Mouse (Mus musculus) embryonic facial prominence, embryonic 15.5 days (tissue): Measurements from ENCODE around the gene Smpd3. TPM values are rescaled to one million over a fixed set of nuclear protein-coding genes. Genes with fewer than 3 reads are reported as not detected.

Experiments
- ATAC-seq: fragments of 200-750 bp; cut with Nextera tagmentation; 2 replicates; pipeline ENCODE4 v1.8.0; 2017; ENCODE audit warnings: low read depth, moderate TSS enrichment; ENCODE audit not compliant: insufficient number of reproducible peaks, low FRiP score, low TSS enrichment
- H3K27ac ChIP-seq: fragments of 300-500 bp; sonication (generic); replicated peaks from 2 replicates; pipeline ENCODE4 v1.5.1; 2015; ENCODE audit warnings: mild to moderate bottlenecking, inconsistent platforms
- H3K27me3 ChIP-seq: fragments of 300-500 bp; sonication (generic); 2 replicates; pipeline ENCODE4 v1.6.1; 2015; ENCODE audit warnings: inconsistent platforms
- H3K36me3 ChIP-seq: fragments of 300-500 bp; sonication (generic); 2 replicates; pipeline ENCODE4 v1.6.1; 2015; ENCODE audit warnings: mild to moderate bottlenecking, inconsistent platforms
- H3K4me1 ChIP-seq: fragments of 300-500 bp; sonication (generic); 2 replicates; pipeline ENCODE4 v1.6.1; 2015; ENCODE audit warnings: inconsistent platforms
- H3K4me2 ChIP-seq: fragments of 300-500 bp; sonication (generic); replicated peaks from 2 replicates; pipeline ENCODE4 v1.6.1; 2015; ENCODE audit warnings: mild to moderate bottlenecking, inconsistent platforms
- H3K4me3 ChIP-seq: fragments of 300-500 bp; sonication (generic); replicated peaks from 2 replicates; pipeline ENCODE4 v1.5.1; 2015; ENCODE audit warnings: mild to moderate bottlenecking, inconsistent platforms
- H3K9ac ChIP-seq: fragments of 300-500 bp; sonication (generic); 2 replicates; pipeline ENCODE4 v1.6.1; 2015; ENCODE audit warnings: inconsistent platforms
- H3K9me3 ChIP-seq: fragments of 300-500 bp; sonication (generic); replicated peaks from 2 replicates; pipeline ENCODE4 v1.6.1; 2016; ENCODE audit warnings: inconsistent platforms
- WGBS: fragments of 180-500 bp; shearing (Covaris S2); methylation state at CpG from one replicate; pipeline ENCODE4 v1.1.7; 2015; 5-methylcytosine and 5-hydroxymethylcytosine counted together
- polyA plus RNA-seq: library from polyadenylated mRNA; unstranded; fragments of >200 nt; fragmentation: Nextera tagmentation; extraction: Ambion mirVana; gene quantifications from 2 replicates; pipeline ENCODE4 v1.2.1, GENCODE M21; 2015

Gene Smpd3
- polyA plus RNA-seq, result 29.6 and 32.6 TPM in 2 replicates

DNA sequence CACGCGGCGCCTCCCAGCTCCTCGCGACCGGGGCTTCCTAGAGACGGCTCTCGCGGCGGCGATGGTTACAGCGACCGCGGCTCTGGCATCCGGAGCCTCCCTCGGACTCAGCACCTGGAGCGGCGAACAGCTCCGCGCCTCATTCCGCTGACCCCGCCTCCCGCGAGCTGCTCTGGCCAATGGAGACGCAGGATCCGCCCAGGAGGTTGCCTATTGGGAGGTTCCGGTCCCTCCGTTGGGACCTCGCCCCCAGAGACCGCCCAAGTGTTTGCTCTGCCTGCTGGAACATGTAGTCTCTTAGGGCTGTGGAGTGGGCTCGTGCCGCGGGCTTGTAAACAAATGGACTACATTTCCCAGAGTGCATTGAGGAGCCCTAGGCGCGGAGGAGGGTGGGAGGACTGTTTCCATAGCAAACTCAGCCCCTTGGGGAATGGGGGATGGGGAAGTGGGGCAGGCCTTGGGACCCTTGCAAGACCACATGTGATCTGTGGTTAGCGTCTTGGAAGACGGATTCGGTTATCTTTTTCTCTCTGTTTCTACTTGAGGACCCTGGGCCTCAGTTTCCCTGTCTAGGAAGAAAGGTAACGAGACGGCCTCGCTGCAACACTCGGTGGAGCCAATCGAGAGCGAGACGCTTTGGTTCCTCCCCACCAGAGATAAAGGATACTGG is at the start of gene Smpd3:
Smpd3 (minus strand) TSS at position 137 of the 670 bp plus-strand sequence.
- peak within 1 kb of the TSS; percentile 18 for H3K9ac ChIP-seq

GRCm38 (mm10) chr8:106381026-106381425 is 43.2 kb upstream of the Smpd3 start:
- Histone ChIP-seq H3K27me3 (no peaks in the 10 kb centered on the region), H3K4me3 (no peak overlapping the region), H3K27ac (no peak overlapping the region), H3K9me3 (no peaks in the 10 kb centered on the region), H3K9ac (no peak overlapping the region), H3K36me3 (no peaks in the 10 kb centered on the region), H3K4me2 (no peak overlapping the region), H3K4me1 (peaks cover 6% of the 10 kb centered on the region; the same call in 1 of the 2 replicates)
- no peak for ATAC-seq
- WGBS, result 80% methylated on average over 6 of the region's 6 CpGs

More for the DNA sequence above, at the start of gene Smpd3:
- Histone ChIP-seq H3K36me3 (no peaks in the 10 kb centered on the region), H3K9me3 (no peaks in the 10 kb centered on the region), H3K4me3 (peak within 1 kb of the TSS; percentile 54), H3K4me2 (peak within 1 kb of the TSS; percentile 68), H3K4me1 (peaks cover 20% of the 10 kb centered on the region), H3K27ac (0 out of 2 replicates have a peak within 1 kb of the TSS, but pooled peaks have one; percentile 44), H3K27me3 (peaks cover 30% of the 10 kb centered on the region)
- under 1% methylated on average over 45 of the region's 45 CpGs for WGBS
- ATAC-seq, result peak; percentile 100

- Histone ChIP-seq H3K36me3 (no peaks in the 10 kb centered on the region), H3K4me1 (peaks cover 6% of the 10 kb centered on the region; the same call in 1 of the 2 replicates), H3K9ac (no peak overlapping the region), H3K4me3 (no peak overlapping the region), H3K27ac (no peak overlapping the region), H3K4me2 (no peak overlapping the region), H3K27me3 (no peaks in the 10 kb centered on the region), H3K9me3 (no peaks in the 10 kb centered on the region)
- no peak for ATAC-seq
- 88% methylated on average over 5 of the region's 5 CpGs for WGBS
Measured at GRCm38 (mm10) chr8:106379357-106379756, 41.6 kb upstream of the Smpd3 start.

DNA sequence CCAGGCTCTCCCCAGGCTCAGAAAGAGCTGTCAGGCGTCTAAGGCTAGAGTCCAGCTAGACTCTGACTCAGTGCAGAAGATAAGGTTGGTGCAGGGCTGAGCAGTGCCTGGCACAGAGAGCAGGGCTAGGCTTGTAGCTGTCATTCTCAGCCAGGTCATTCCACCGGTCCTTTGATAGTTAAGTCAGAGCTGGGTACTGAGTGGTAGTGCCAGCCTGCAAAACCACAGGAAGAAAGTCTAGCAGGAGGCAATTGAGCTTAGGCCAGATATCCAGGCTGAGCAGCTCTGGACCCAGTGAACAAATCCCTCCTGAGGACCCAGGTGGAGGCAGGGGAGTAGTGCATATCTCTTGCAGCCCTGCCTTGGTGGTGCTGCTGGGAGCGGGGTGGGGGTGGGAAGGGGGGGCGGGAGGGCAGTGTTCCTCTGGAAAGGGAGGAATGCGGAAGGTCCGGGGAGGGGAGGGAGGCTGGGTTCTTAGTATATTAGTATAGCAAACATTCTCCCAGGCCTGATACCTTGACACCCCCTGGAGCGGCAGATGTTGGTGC is 40.8 kb upstream of the Smpd3 start:
- Histone ChIP-seq H3K9me3 (no peaks in the 10 kb centered on the region), H3K4me2 (no peak overlapping the region), H3K4me1 (peaks cover 6% of the 10 kb centered on the region; the same call in 1 of the 2 replicates), H3K4me3 (no peak overlapping the region), H3K9ac (no peak overlapping the region), H3K27ac (no peak overlapping the region), H3K36me3 (no peaks in the 10 kb centered on the region), H3K27me3 (no peaks in the 10 kb centered on the region)
- no peak for ATAC-seq
- WGBS, result 53% methylated on average over 7 of the region's 7 CpGs

GRCm38 (mm10) chr8:106376862-106377261 is 39.1 kb upstream of the Smpd3 start:
- no peak overlapping the region for H3K9ac ChIP-seq
- no peak overlapping the region for H3K27ac ChIP-seq
- peaks cover 6% of the 10 kb centered on the region; the same call in 1 of the 2 replicates for H3K4me1 ChIP-seq
- peak; percentile 74 for ATAC-seq
- no peak overlapping the region for H3K4me2 ChIP-seq
- H3K36me3 ChIP-seq, result no peaks in the 10 kb centered on the region
- 20% methylated on average over 9 of the region's 9 CpGs for WGBS
- no peaks in the 10 kb centered on the region for H3K9me3 ChIP-seq
- H3K4me3 ChIP-seq, result no peak overlapping the region
- no peaks in the 10 kb centered on the region for H3K27me3 ChIP-seq

DNA sequence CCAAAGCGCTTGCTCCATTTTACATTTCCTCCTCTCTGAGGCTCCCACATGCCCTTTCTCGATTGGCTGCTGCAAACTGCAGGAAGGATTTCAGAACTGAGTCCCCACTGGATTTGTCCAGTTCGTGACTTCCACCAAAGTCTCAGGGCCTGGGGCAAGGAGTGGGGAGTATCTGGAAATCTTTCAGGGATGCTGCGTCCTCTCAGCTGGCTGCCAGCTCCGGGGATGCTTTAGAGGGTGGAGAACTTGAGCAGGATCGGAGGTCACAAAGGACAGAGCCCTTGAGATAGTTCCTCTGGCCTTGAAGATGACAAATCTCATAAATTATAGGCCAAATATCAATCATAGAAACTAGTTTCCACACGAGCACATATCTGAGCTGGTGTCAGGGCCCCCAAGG is 38.2 kb upstream of the Smpd3 start:
- Histone ChIP-seq H3K4me1 (peaks cover 6% of the 10 kb centered on the region; the same call in 1 of the 2 replicates), H3K9me3 (no peaks in the 10 kb centered on the region), H3K36me3 (no peaks in the 10 kb centered on the region), H3K27ac (no peak overlapping the region), H3K9ac (no peak overlapping the region), H3K4me3 (no peak overlapping the region), H3K4me2 (no peak overlapping the region), H3K27me3 (no peaks in the 10 kb centered on the region)
- 59% methylated on average over 7 of the region's 7 CpGs for WGBS
- no peak for ATAC-seq

DNA sequence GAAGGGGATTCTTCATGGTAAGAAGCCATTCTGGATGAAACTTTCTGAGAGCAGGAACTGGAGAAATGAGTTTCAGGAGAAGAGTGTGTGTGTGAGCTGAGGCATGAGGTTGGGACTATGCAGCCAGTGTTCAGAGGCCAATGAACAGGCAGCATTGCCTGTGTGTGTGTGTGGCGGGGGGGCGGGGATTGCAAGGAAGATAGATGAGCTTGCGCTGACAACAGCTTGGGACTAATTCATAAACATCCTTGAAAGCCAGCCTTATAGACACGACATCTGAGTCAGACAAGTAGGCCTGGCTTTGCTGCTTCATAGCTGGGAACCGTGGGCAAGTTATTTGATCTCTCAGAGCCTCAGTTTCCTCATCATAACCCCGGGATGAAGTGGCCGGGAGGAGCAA is 31.3 kb upstream of the Smpd3 start:
- H3K4me1 ChIP-seq, result no peaks in the 10 kb centered on the region
- H3K27ac ChIP-seq, result no peak overlapping the region
- no peak overlapping the region for H3K4me2 ChIP-seq
- no peaks in the 10 kb centered on the region for H3K36me3 ChIP-seq
- no peak overlapping the region for H3K9ac ChIP-seq
- 83% methylated on average over 7 of the region's 7 CpGs for WGBS
- H3K9me3 ChIP-seq, result no peaks in the 10 kb centered on the region
- ATAC-seq, result no peak
- H3K4me3 ChIP-seq, result no peak overlapping the region
- no peaks in the 10 kb centered on the region for H3K27me3 ChIP-seq

DNA sequence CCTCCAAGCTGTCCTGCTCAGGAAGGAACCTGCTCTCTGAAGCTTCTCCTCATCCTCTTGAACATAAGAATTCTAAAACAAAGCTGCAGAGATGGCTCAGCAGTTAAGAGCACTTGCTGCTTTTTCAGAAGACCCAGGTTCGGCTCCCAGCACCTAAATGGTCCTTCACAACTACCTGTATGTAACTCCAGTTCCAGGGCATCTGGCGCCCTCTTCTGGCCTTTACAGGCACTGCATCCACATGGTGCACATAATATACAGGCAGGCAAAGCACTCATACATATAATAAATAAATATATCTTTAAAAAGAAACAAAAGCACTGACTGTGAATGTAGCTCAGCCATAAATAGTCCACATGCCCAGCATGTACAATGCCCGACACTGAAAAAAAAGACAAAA is 30.7 kb upstream of the Smpd3 start:
- no peaks in the 10 kb centered on the region for H3K4me1 ChIP-seq
- no peak for ATAC-seq
- H3K9ac ChIP-seq, result no peak overlapping the region
- H3K27me3 ChIP-seq, result no peaks in the 10 kb centered on the region
- no peak overlapping the region for H3K27ac ChIP-seq
- 60% methylated on average over 3 of the region's 3 CpGs for WGBS
- no peaks in the 10 kb centered on the region for H3K9me3 ChIP-seq
- no peak overlapping the region for H3K4me2 ChIP-seq
- no peaks in the 10 kb centered on the region for H3K36me3 ChIP-seq
- H3K4me3 ChIP-seq, result no peak overlapping the region

DNA sequence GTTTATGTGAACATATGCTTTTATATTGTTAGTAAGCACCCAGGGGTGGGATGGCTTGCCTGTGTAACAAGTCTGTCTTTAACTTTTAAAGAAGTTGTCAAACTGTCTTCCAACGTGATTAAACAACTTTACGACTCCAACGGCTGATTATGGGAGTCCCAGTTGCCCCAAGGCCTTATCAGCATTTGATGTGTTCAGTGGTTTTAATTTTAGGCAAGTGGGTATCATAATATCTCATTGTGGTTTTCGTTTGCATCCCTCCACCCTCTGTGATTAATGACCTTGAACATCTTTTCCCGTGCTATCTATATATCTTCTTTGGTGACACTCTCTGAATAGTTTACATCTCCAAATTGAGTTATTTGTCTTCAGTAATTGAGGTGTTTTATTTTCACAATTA is 27.0 kb upstream of the Smpd3 start:
- H3K36me3 ChIP-seq, result no peaks in the 10 kb centered on the region
- no peak overlapping the region for H3K4me3 ChIP-seq
- H3K27me3 ChIP-seq, result no peaks in the 10 kb centered on the region
- no peak overlapping the region for H3K4me2 ChIP-seq
- no peaks in the 10 kb centered on the region for H3K4me1 ChIP-seq
- no peak overlapping the region for H3K27ac ChIP-seq
- no peaks in the 10 kb centered on the region for H3K9me3 ChIP-seq
- WGBS, result 60% methylated on average over 5 of the region's 5 CpGs
- no peak overlapping the region for H3K9ac ChIP-seq
- ATAC-seq, result no peak

GRCm38 (mm10) chr8:106364278-106364677 is 26.5 kb upstream of the Smpd3 start:
- WGBS, result 74% methylated on average over 8 of the region's 8 CpGs

GRCm38 (mm10) chr8:106363321-106363720 is 25.5 kb upstream of the Smpd3 start:
- H3K27ac ChIP-seq, result no peak overlapping the region
- no peak overlapping the region for H3K4me2 ChIP-seq
- H3K9ac ChIP-seq, result no peak overlapping the region
- no peaks in the 10 kb centered on the region for H3K9me3 ChIP-seq
- ATAC-seq, result no peak
- no peaks in the 10 kb centered on the region for H3K4me1 ChIP-seq
- H3K27me3 ChIP-seq, result no peaks in the 10 kb centered on the region
- no peaks in the 10 kb centered on the region for H3K36me3 ChIP-seq
- no peak overlapping the region for H3K4me3 ChIP-seq
- WGBS, result 71% methylated on average over 8 of the region's 8 CpGs

More at GRCm38 (mm10) chr8:106364278-106364677, 26.5 kb upstream of the Smpd3 start:
- no peaks in the 10 kb centered on the region for H3K4me1 ChIP-seq
- H3K9me3 ChIP-seq, result no peaks in the 10 kb centered on the region
- ATAC-seq, result no peak
- no peak overlapping the region for H3K4me2 ChIP-seq
- H3K9ac ChIP-seq, result no peak overlapping the region
- no peaks in the 10 kb centered on the region for H3K36me3 ChIP-seq
- no peaks in the 10 kb centered on the region for H3K27me3 ChIP-seq
- H3K27ac ChIP-seq, result no peak overlapping the region
- H3K4me3 ChIP-seq, result no peak overlapping the region
